Mouse (Mus musculus) A20 (cell line): Measurements from ENCODE around the gene Spi1.
A peak's percentile ranks its signal among the peaks of the same experiment; 100 is the strongest.
"Not testable (repeated sequence)": the region's sequence is repeated elsewhere in the genome, so short reads cannot be mapped to it uniquely, and the experiment has no call there.

ENCODE experiments used
- DNase-seq: peaks from one replicate; pipeline ENCODE4 v3.0.0-alpha.2; 2011; ENCODE audit warnings: low read depth, low spot score

Gene Spi1

GRCm38 (mm10) chr2:91096524-91096923, 14.3 kb downstream of the Spi1 start:
- peak; percentile 90 for DNase-seq

- DNase-seq: no peak
These were observed 14.8 kb downstream of the Spi1 start for GRCm38 (mm10) chr2:91097015-91097414.

- no peak for DNase-seq
These were observed 16.0 kb downstream of the Spi1 start for GRCm38 (mm10) chr2:91098156-91098555.

- peak; percentile 85 for DNase-seq
These were observed 19.0 kb downstream of the Spi1 start for GRCm38 (mm10) chr2:91101124-91101740.

- no peak for DNase-seq
These were observed 26.0 kb downstream of the Spi1 start for GRCm38 (mm10) chr2:91108156-91108555.

GRCm38 (mm10) chr2:91109241-91109640, 27.1 kb downstream of the Spi1 start:
- DNase-seq: no peak

GRCm38 (mm10) chr2:91109807-91110385, 27.7 kb downstream of the Spi1 start:
- DNase-seq: no peak

GRCm38 (mm10) chr2:91110429-91110828, 28.2 kb downstream of the Spi1 start:
- peak; percentile 32 for DNase-seq

GRCm38 (mm10) chr2:91111832-91112231, 29.6 kb downstream of the Spi1 start:
- not testable (repeated sequence) for DNase-seq

- no peak for DNase-seq
These were observed 30.3 kb downstream of the Spi1 start for GRCm38 (mm10) chr2:91112491-91112890.

GRCm38 (mm10) chr2:91113334-91113733, 31.1 kb downstream of the Spi1 start:
- no peak for DNase-seq

- DNase-seq: no peak
These were observed 31.7 kb downstream of the Spi1 start for GRCm38 (mm10) chr2:91113852-91114251.

- peak; percentile 62 for DNase-seq
These were observed 32.8 kb downstream of the Spi1 start for GRCm38 (mm10) chr2:91114781-91115577.

- no peak for DNase-seq
These were observed 33.4 kb downstream of the Spi1 start for GRCm38 (mm10) chr2:91115578-91115970.

- no peak for DNase-seq
These were observed 34.7 kb downstream of the Spi1 start for GRCm38 (mm10) chr2:91116842-91117241.

GRCm38 (mm10) chr2:91117585-91118275, 35.5 kb downstream of the Spi1 start, which contains the start of gene Mybpc3:
Gene Mybpc3 (plus strand): TSS chr2:91118144.
- DNase-seq: no peak

GRCm38 (mm10) chr2:91118647-91119046, 36.5 kb downstream of the Spi1 start:
- no peak for DNase-seq

GRCm38 (mm10) chr2:91119061-91119460, 36.9 kb downstream of the Spi1 start:
- DNase-seq: no peak

GRCm38 (mm10) chr2:91119551-91119950, 37.4 kb downstream of the Spi1 start:
- DNase-seq: no peak

- no peak for DNase-seq
These were observed 38.1 kb downstream of the Spi1 start for GRCm38 (mm10) chr2:91120261-91120671.

GRCm38 (mm10) chr2:91121011-91121410, 38.8 kb downstream of the Spi1 start:
- no peak for DNase-seq

GRCm38 (mm10) chr2:91121497-91121896, 39.3 kb downstream of the Spi1 start:
- DNase-seq: no peak
